Mouse (Mus musculus) neural tube, embryonic 12.5 days (tissue): ENCODE measurements around the gene Kdm6b. TPM values are rescaled to one million over a fixed set of nuclear protein-coding genes. Genes with fewer than 3 reads are reported as not detected.

Experiments used
- ATAC-seq: fragments of 200-750 bp; cut with Nextera tagmentation; 2 replicates; pipeline ENCODE4 v1.8.0; 2017; ENCODE audit warnings: low read depth, mild to moderate bottlenecking, moderate TSS enrichment, moderate library complexity; ENCODE audit not compliant: low FRiP score
- H3K27ac ChIP-seq: fragments of 300-500 bp; sonication (generic); 2 replicates; pipeline ENCODE4 v1.5.1; 2016
- H3K27me3 ChIP-seq: fragments of 300-500 bp; sonication (generic); replicated peaks from 2 replicates; pipeline ENCODE4 v1.6.1; 2016; ENCODE audit warnings: mild to moderate bottlenecking
- H3K36me3 ChIP-seq: fragments of 300-500 bp; sonication (generic); 2 replicates; pipeline ENCODE4 v1.6.1; 2016; ENCODE audit warnings: mild to moderate bottlenecking
- H3K4me1 ChIP-seq: fragments of 300-500 bp; sonication (generic); 2 replicates; pipeline ENCODE4 v1.6.1; 2016
- H3K4me2 ChIP-seq: fragments of 300-500 bp; sonication (generic); replicated peaks from 2 replicates; pipeline ENCODE4 v1.6.1; 2016; ENCODE audit warnings: mild to moderate bottlenecking
- H3K4me3 ChIP-seq: fragments of 300-500 bp; sonication (generic); 2 replicates; pipeline ENCODE4 v1.5.1; 2016
- H3K9ac ChIP-seq: fragments of 300-500 bp; sonication (generic); 2 replicates; pipeline ENCODE4 v1.6.1; 2016; ENCODE audit warnings: mild to moderate bottlenecking
- H3K9me3 ChIP-seq: fragments of 300-500 bp; sonication (generic); 2 replicates; pipeline ENCODE4 v1.6.1; 2016; ENCODE audit warnings: mild to moderate bottlenecking
- WGBS: fragments of 180-500 bp; shearing (Covaris S2); methylation state at CpG from one replicate; pipeline ENCODE4 v1.1.7; 2016; 5-methylcytosine and 5-hydroxymethylcytosine counted together
- polyA plus RNA-seq: library from polyadenylated mRNA; unstranded; fragments of >200 nt; fragmentation: Nextera tagmentation; extraction: Ambion mirVana; gene quantifications from 2 replicates; pipeline ENCODE4 v1.2.1, GENCODE M21; 2016

Kdm6b gene
- polyA plus RNA-seq, 1 experiment from 2014 or later, result 48.6 TPM

DNA sequence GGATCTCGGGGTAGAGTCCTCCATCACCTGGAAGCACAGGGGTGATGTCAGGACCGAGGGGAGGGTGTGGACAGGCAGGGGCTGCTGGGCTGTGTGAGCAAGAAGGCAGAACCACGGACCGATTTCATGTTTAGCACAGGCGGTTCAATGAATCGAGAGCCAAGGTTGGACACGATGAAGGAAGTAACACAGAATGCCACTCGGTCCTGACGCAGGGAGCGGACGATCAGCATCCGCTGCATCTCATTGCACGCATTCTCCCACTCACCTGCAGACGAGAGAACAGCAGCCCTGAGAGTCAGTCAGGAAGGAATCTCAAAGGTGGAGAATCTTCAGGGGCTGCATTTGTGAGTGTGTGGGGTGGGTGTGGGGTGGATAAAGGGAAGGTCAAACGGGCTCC lies 17.2 kb upstream of the Kdm6b start:
- ATAC-seq, result no peak
- Histone ChIP-seq H3K9ac (no peak overlapping the region), H3K36me3 (no peaks in the 10 kb centered on the region), H3K27me3 (no peaks in the 10 kb centered on the region), H3K4me2 (no peak overlapping the region), H3K4me1 (no peaks in the 10 kb centered on the region), H3K4me3 (no peak overlapping the region), H3K9me3 (no peaks in the 10 kb centered on the region), H3K27ac (no peak overlapping the region)
- 90% methylated on average over 15 of the region's 15 CpGs for WGBS

GRCm38 (mm10) chr11:69429313-69429712 lies 15.8 kb upstream of the Kdm6b start:
- H3K27me3 ChIP-seq, result no peaks in the 10 kb centered on the region
- H3K9me3 ChIP-seq, result no peaks in the 10 kb centered on the region
- H3K4me1 ChIP-seq, result no peaks in the 10 kb centered on the region
- H3K4me3 ChIP-seq, result no peak overlapping the region
- no peak overlapping the region for H3K27ac ChIP-seq
- H3K9ac ChIP-seq, result no peak overlapping the region
- ATAC-seq, result no peak
- 79% methylated on average over 2 of the region's 2 CpGs for WGBS
- H3K36me3 ChIP-seq, result no peaks in the 10 kb centered on the region
- no peak overlapping the region for H3K4me2 ChIP-seq

DNA sequence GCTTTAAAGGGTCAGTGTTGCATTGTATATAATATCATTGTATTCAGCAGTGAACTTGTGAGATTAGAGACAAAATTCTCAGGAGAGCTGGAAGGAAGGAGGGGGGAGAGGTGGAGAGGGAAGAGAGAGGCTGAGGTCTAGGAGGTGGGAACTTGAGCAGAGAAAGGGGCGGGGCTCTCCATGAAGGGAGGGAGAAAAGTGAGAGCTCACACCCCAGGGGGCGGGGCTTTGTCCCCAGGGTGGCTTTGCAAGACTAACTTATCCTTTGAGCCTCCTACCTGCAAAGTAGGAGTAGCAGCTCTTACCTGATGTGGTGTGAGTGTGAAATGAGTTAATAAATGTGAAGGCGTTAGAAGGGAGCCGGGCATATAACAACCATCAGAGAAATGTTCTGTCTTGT lies 15.3 kb upstream of the Kdm6b start:
- Histone ChIP-seq H3K9ac (no peak overlapping the region), H3K4me2 (no peak overlapping the region), H3K27ac (no peak overlapping the region), H3K4me1 (no peaks in the 10 kb centered on the region), H3K27me3 (no peaks in the 10 kb centered on the region), H3K4me3 (no peak overlapping the region), H3K36me3 (no peaks in the 10 kb centered on the region), H3K9me3 (no peaks in the 10 kb centered on the region)
- 37% methylated on average over 4 of the region's 4 CpGs for WGBS
- no peak for ATAC-seq

GRCm38 (mm10) chr11:69426246-69426645 lies 12.8 kb upstream of the Kdm6b start:
- H3K4me2 ChIP-seq, result no peak overlapping the region
- H3K9me3 ChIP-seq, result no peaks in the 10 kb centered on the region
- WGBS, result 82% methylated on average over 2 of the region's 2 CpGs
- H3K27me3 ChIP-seq, result peaks cover 17% of the 10 kb centered on the region
- H3K4me1 ChIP-seq, result 0 out of 2 replicates have a peak, but pooled peaks cover 5% of the 10 kb centered on the region
- no peaks in the 10 kb centered on the region for H3K36me3 ChIP-seq
- ATAC-seq, result no peak
- no peak overlapping the region for H3K27ac ChIP-seq
- H3K4me3 ChIP-seq, result no peak overlapping the region
- H3K9ac ChIP-seq, result no peak overlapping the region

- WGBS, result 79% methylated on average over 6 of the region's 6 CpGs
- Histone ChIP-seq H3K4me3 (no peak overlapping the region), H3K9me3 (no peaks in the 10 kb centered on the region), H3K36me3 (no peaks in the 10 kb centered on the region), H3K4me1 (peaks cover 28% of the 10 kb centered on the region), H3K4me2 (no peak overlapping the region), H3K27me3 (peaks cover 28% of the 10 kb centered on the region), H3K27ac (no peak overlapping the region), H3K9ac (no peak overlapping the region)
- ATAC-seq, result no peak
Measured at GRCm38 (mm10) chr11:69423885-69424284, 10.4 kb upstream of the Kdm6b start.

GRCm38 (mm10) chr11:69422842-69423241 lies 9.4 kb upstream of the Kdm6b start:
- H3K4me2 ChIP-seq, result no peak overlapping the region
- no peak overlapping the region for H3K27ac ChIP-seq
- no peak overlapping the region for H3K9ac ChIP-seq
- no peak for ATAC-seq
- H3K4me3 ChIP-seq, result no peak overlapping the region
- no peaks in the 10 kb centered on the region for H3K36me3 ChIP-seq
- H3K9me3 ChIP-seq, result no peaks in the 10 kb centered on the region
- 91% methylated on average over 10 of the region's 10 CpGs for WGBS
- peaks cover 28% of the 10 kb centered on the region for H3K27me3 ChIP-seq
- peaks cover 36% of the 10 kb centered on the region for H3K4me1 ChIP-seq

GRCm38 (mm10) chr11:69421131-69421977 lies 7.9 kb upstream of the Kdm6b start:
- Histone ChIP-seq H3K4me1 (peaks cover 51% of the 10 kb centered on the region), H3K36me3 (no peaks in the 10 kb centered on the region), H3K9ac (no peak overlapping the region), H3K9me3 (no peaks in the 10 kb centered on the region), H3K4me2 (peak overlapping the region; percentile 98), H3K27ac (no peak overlapping the region), H3K4me3 (no peak overlapping the region), H3K27me3 (peaks cover 28% of the 10 kb centered on the region)
- no peak for ATAC-seq
- 9% methylated on average over 25 of the region's 25 CpGs for WGBS

DNA sequence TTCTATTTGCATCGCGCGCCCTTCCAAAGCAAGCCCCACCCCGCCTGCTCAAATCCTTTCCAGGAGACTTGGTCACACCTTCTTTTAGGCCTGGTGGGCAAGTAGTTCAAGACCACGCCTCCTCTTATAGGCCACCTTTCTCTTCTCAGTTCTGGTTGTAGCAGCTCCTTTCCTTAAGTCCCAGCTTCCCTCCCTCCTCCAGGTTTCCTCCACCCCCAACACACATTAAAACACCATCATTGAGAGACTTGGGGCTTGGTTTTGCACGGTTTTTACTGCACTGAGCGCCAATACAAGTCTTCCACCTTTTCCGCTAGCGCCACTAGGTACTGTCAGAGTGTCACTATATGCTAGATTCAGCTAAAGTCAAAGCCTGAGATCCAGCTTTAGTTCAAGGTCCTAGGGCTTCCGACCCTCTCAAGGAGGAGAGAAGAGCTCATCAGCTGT lies 7.1 kb upstream of the Kdm6b start:
- Histone ChIP-seq H3K9ac (0 out of 2 replicates have a peak overlapping the region, but pooled peaks have one; percentile 26), H3K4me3 (peak overlapping the region; percentile 48), H3K4me2 (peak overlapping the region; percentile 98), H3K36me3 (no peaks in the 10 kb centered on the region), H3K9me3 (no peaks in the 10 kb centered on the region), H3K4me1 (peaks cover 53% of the 10 kb centered on the region), H3K27me3 (peaks cover 28% of the 10 kb centered on the region), H3K27ac (no peak overlapping the region)
- WGBS, result 9% methylated on average over 10 of the region's 10 CpGs
- ATAC-seq, result no peak

DNA sequence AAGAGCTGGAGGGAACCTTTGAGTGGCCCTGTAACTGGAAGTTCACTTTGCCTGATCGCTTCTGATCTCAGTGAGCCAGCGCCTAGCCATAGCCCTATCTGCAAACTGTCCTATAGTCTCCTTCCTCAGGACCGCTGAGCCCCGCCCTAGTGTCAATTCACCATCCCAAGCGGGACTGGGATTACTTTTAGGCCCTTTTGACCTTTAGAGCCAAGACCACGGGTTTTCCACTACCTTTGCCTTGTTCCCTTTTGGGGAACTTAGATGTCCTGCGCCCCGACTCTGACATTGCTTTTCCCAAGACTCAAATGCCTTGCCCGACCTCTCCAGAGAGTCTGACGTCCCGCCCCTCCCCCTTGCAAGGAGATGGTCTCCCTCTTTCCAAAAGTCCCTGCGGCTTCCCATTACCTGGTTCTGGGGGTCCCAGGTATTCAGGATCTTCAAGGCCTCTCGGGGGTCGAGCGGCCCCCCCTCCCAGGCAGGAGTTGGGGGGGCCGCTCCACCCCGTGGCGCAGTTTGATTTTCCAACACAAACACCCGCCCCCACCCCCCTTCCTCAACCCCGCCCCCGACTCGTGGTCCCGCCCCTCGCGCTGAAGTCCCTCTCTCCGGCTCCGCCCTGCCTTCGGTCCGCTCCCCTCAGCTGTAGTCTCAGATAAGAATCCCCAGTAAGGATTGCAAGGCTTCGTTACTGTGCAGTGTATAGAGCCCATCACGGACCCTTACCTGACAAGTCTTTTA lies 6.5 kb upstream of the Kdm6b start:
- H3K9me3 ChIP-seq, result no peaks in the 10 kb centered on the region
- H3K27ac ChIP-seq, result no peak overlapping the region
- peak overlapping the region; percentile 98 for H3K4me2 ChIP-seq
- peaks cover 54% of the 10 kb centered on the region for H3K4me1 ChIP-seq
- no peak for ATAC-seq
- H3K9ac ChIP-seq, result 0 out of 2 replicates have a peak overlapping the region, but pooled peaks have one; percentile 26
- peaks cover 28% of the 10 kb centered on the region for H3K27me3 ChIP-seq
- 1% methylated on average over 31 of the region's 31 CpGs for WGBS
- H3K36me3 ChIP-seq, result no peaks in the 10 kb centered on the region
- peak overlapping the region; percentile 48 for H3K4me3 ChIP-seq

GRCm38 (mm10) chr11:69419443-69419812 lies 6.0 kb upstream of the Kdm6b start:
- peaks cover 60% of the 10 kb centered on the region for H3K4me1 ChIP-seq
- ATAC-seq, result no peak
- peaks cover 28% of the 10 kb centered on the region for H3K27me3 ChIP-seq
- peak overlapping the region; percentile 48 for H3K4me3 ChIP-seq
- WGBS, result 0% methylated on average over 19 of the region's 19 CpGs
- no peaks in the 10 kb centered on the region for H3K36me3 ChIP-seq
- peak overlapping the region; percentile 26; the same call in 1 of the 2 replicates for H3K9ac ChIP-seq
- H3K27ac ChIP-seq, result peak overlapping the region; percentile 63; the same call in 1 of the 2 replicates
- H3K4me2 ChIP-seq, result peak overlapping the region; percentile 98
- no peaks in the 10 kb centered on the region for H3K9me3 ChIP-seq

GRCm38 (mm10) chr11:69418481-69419442 lies 5.3 kb upstream of the Kdm6b start:
- Histone ChIP-seq H3K4me3 (peak overlapping the region; percentile 48), H3K4me2 (peak overlapping the region; percentile 98), H3K27me3 (peaks cover 28% of the 10 kb centered on the region), H3K27ac (peak overlapping the region; percentile 95), H3K9me3 (no peaks in the 10 kb centered on the region), H3K4me1 (peaks cover 66% of the 10 kb centered on the region), H3K9ac (peak overlapping the region; percentile 66), H3K36me3 (no peaks in the 10 kb centered on the region)
- under 1% methylated on average over 44 of the region's 45 CpGs for WGBS
- ATAC-seq, result peak; percentile 79
